Comparison of ENCODE assay signal across 8 mouse cellular contexts in genomic region chr2:35840956-35841816, GRCm38 (mm10).
DNase-seq lines count a peak whose midpoint lies in the region; ATAC-seq and TF ChIP-seq lines count a peak whose summit lies in the region.

No protein-coding gene starts in this region.

- peak; percentile 55 for DNase-seq in cerebellum, adult 11-12 months
- peak; percentile 48 for DNase-seq in kidney, postnatal 0 days (ENCODE audit: low spot score)
- DNase-seq in lung, postnatal 36 days = peak; percentile 79
- DNase-seq in thymus, postnatal 36 days = peak; percentile 57 to 70
- DNase-seq in ovary, postnatal 10 days (ENCODE audit: low spot score) = no peak
- no peak for DNase-seq in layer of hippocampus, postnatal 36 days

- no peaks in the 10 kb centered on the region for H3K27me3 ChIP-seq in heart, embryonic 16.5 days (ENCODE audit: control insufficient read depth, insufficient read depth, low read length)
- 0 out of 2 replicates have a peak, but pooled peaks cover 6% of the 10 kb centered on the region for H3K27me3 ChIP-seq in heart, embryonic 12.5 days (replicated peaks)
- H3K27me3 ChIP-seq in kidney, postnatal 0 days (ENCODE audit: insufficient read depth, low read length) = no peaks in the 10 kb centered on the region

- WGBS in heart, embryonic 16.5 days = 27% methylated on average over 14 of the region's 14 CpGs
- WGBS in heart, embryonic 12.5 days = 31% methylated on average over 14 of the region's 14 CpGs
- WGBS in kidney, postnatal 0 days = 27% methylated on average over 14 of the region's 14 CpGs

- H3K9me3 ChIP-seq in heart, embryonic 16.5 days (replicated peaks; ENCODE audit: control insufficient read depth, low read length) = peaks cover 12% of the 10 kb centered on the region
- H3K9me3 ChIP-seq in heart, embryonic 12.5 days (replicated peaks) = peaks cover 14% of the 10 kb centered on the region
- H3K9me3 ChIP-seq in kidney, postnatal 0 days (replicated peaks; ENCODE audit: low read length) = no peaks in the 10 kb centered on the region

- H3K4me2 ChIP-seq in heart, embryonic 16.5 days (ENCODE audit: low read depth, low read length) = peak overlapping the region; percentile 11; the same call in 1 of the 2 replicates
- H3K4me2 ChIP-seq in heart, embryonic 12.5 days = no peak overlapping the region
- no peak overlapping the region for H3K4me2 ChIP-seq in kidney, postnatal 0 days (ENCODE audit: low read length)

- TF ChIP-seq CTCF in kidney, postnatal 0 days (IDR thresholded peaks at IDR 0.05; ENCODE audit: low read depth) = no peak

- H3K36me3 ChIP-seq in heart, embryonic 16.5 days (ENCODE audit: control insufficient read depth, insufficient read depth) = no peaks in the 10 kb centered on the region
- H3K36me3 ChIP-seq in heart, embryonic 12.5 days = no peaks in the 10 kb centered on the region
- H3K36me3 ChIP-seq in kidney, postnatal 0 days (ENCODE audit: insufficient read depth, low read length) = no peaks in the 10 kb centered on the region

- ATAC-seq in heart, embryonic 16.5 days (replicated peaks; ENCODE audit: extremely low read depth, insufficient read depth, low FRiP score) = no peak
- ATAC-seq in heart, embryonic 12.5 days (ENCODE audit: insufficient number of reproducible peaks, low FRiP score) = no peak
- ATAC-seq in kidney, postnatal 0 days (replicated peaks; ENCODE audit: low FRiP score, low read depth) = peak; percentile 37; the same call in 1 of the 2 replicates

- no peak overlapping the region for H3K9ac ChIP-seq in heart, embryonic 16.5 days (ENCODE audit: low read length)
- H3K9ac ChIP-seq in heart, embryonic 12.5 days = no peak overlapping the region
- no peak overlapping the region for H3K9ac ChIP-seq in kidney, postnatal 0 days (ENCODE audit: low read depth, low read length)

- H3K27ac ChIP-seq in heart, embryonic 16.5 days (ENCODE audit: low read length) = peak overlapping the region; percentile 64
- H3K27ac ChIP-seq in heart, embryonic 12.5 days (ENCODE audit: poor library complexity, severe bottlenecking) = no peak overlapping the region
- no peak overlapping the region for H3K27ac ChIP-seq in kidney, postnatal 0 days

- peaks cover 23% of the 10 kb centered on the region for H3K4me1 ChIP-seq in heart, embryonic 16.5 days (ENCODE audit: control insufficient read depth, insufficient read depth, low read length)
- H3K4me1 ChIP-seq in heart, embryonic 12.5 days (replicated peaks) = peaks cover 27% of the 10 kb centered on the region
- 0 out of 2 replicates have a peak, but pooled peaks cover 8% of the 10 kb centered on the region for H3K4me1 ChIP-seq in kidney, postnatal 0 days (replicated peaks; ENCODE audit: insufficient read depth, low read length)

- no peak overlapping the region for H3K4me3 ChIP-seq in heart, embryonic 16.5 days (ENCODE audit: low read length)
- H3K4me3 ChIP-seq in heart, embryonic 12.5 days = no peak overlapping the region
- no peak overlapping the region for H3K4me3 ChIP-seq in kidney, postnatal 0 days (replicated peaks; ENCODE audit: low read depth, low read length)

Comparison
In these comparisons a context has a peak if more than half of its experiments do, and no peak if none do; other contexts are left out.
1. DNase-seq: peak in cerebellum, adult 11-12 months (single experiment), kidney, postnatal 0 days (single experiment), lung, postnatal 36 days (single experiment) and thymus, postnatal 36 days (2 of 2); none in ovary, postnatal 10 days (single experiment) and layer of hippocampus, postnatal 36 days (0 of 2).